Mouse (Mus musculus): ENCODE data around the gene Zglp1. TPM values are rescaled to one million over a fixed set of nuclear protein-coding genes. Genes with fewer than 3 reads are reported as not detected.

Gene Zglp1
- total RNA-seq (2021) = not detected
- long read RNA-seq, experiment 1 = 0 reads
- long read RNA-seq, experiment 2 = 0 reads

DNA sequence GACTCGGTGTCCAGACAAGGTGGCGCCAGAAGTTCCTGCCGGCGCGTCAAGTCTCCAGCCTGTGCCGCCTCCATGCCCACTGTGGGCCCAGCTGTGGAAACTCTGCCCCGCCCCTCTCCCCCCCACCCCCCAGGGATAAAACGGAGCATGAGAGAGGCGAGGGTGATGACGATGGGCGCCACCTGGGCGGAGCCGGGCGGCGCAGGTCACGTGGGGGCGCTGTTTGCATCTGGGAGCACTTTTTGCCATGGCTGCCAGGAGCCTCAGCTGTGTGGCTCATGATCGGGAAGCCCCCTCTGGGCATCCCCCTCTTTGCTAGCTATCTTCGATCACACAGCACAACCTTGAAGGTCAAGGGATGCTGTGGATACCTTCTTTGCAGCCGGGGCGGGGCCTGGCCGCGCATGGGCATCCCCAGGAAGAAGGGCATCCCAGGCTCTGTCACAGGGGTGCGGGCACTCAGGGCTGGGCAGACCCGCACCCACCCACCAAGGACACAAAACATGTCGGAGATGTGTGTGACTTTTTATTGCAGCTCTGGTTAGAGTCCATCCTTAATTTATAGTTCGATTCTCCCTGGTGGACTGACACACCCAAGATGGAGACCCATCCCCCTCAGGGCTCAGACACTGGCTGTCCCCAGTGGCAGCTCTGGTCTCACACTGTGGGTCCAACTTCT, at the start of gene Zglp1:
Gene Zglp1, minus strand, starts transcription at position 88 of the 679 bp plus-strand sequence.
- DNase-seq = no peak

DNA sequence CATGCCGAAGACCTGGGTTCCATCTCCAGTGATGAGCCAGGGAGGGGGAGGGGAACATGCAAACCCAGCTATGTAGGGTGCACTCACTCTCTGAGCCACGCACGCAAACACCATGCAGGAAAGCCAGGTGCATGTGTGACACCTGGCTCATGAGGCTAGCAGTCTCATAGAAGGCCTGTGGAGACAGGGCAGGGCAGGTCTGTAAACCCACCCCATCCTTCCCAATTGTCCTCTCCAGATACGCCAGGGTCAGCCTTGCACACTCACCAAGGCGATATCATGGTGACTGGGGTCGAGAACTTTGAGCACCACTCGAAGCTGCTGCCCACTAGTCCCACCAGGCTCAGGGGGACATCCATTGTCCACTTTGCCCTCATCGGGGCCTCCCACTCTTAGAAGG, 48.2 kb upstream of the Zglp1 start:
- DNase-seq = no peak

DNA sequence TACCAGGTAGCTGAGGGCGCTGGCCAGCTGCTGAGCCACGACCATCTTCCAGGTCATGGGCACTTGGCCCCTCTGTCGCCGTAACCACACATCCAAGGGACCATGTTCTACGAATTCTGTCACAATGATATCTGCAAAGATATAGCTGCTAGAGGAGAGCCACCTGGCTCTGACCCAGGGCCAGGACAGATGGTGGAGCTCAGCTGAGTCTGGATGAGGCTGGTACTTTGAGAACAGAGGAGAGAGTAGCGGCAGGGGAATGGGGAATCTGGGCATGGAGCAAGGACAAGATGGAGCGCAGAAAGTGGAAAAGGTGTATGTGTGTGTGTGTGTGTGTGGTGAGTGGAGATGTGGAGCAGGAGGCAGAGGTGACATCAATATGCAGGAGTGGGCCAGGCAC, 47.3 kb upstream of the Zglp1 start:
- no peak for DNase-seq

DNA sequence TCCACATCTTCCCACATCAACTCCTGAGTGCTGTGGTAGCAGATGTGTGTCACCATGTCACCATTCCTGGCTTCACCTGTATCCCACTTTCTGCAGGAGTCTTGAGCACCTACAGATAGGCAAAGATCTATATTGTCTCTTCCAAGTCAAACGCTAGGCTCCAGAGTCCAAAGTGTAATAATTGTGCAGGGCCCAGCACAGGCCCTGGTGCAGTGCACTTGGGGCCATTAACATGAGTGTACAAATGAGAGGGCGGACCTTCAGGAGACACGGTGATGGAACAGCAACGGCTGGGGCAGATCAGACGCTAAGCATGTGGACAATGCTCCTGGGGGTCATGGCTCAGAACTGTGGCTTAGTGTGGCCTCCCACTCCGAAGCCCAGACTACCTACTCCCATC, 46.9 kb upstream of the Zglp1 start:
- DNase-seq = no peak

DNA sequence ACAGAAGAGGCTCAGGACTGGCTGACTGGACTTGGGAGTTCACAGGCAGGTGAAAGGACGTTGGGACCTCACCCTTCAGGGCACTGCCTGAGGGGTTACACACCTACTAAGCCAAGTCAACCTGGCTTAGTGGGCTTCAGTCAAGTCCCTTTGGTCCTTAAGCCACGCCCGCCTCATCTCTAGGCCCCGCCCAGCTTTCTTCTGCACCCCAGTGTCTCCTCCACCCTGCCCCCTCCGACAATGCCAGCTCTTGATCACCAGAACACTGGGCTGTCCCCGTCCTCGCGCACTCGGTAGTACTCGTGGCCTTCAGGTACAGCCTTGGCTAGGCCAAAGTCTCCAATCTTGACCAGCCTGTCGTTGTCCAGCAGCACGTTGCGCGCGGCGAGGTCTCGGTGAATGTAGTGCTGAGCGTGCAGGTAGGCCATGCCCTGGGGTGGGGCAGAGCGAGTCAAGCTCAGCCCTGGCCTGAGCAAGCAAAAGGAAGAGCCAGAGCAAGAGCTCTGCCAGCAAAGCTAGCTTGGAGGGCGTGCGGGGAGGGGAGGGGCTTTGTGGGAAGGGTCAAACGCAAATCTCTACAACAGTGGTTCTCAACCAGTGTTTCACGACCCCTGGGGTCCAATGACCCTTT, 40.8 kb upstream of the Zglp1 start:
- no peak for DNase-seq

DNA sequence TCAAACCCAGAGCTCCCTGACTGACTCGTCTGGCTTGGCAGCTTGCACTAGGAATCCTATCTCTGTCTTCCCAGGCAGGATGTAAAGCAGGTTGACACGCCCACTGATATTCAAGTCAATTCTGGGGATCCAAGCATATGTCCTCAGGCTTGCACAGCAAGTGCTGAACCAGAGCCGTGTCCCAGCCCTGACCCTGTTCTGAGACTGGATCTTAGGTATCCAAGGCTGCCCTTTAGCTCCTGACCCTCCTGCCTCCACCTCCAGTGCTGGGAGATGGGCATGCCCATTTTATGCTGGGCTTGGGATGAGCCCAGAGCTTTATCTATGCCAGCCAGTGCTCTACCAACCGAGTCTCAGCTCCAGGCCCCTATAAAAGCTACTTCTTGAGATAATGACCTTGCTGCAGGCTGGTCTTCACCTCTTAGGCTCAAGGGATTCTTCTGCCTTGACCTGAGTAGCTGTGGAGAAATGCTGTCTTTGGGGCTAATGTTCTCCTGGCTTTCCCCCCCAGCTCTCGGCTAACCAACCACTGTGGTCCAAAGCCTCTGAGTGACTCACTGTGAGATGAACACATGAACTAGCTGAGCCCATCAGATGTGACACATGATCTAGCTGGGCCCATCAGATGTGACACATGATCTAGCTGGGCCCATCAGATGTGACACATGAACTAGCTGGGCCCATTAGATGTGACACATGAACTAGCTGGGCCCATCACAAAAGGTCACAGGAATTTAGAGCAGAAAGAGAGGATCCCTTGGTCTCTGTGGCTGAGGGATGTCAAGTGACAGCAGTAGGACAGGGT, 39.1 kb upstream of the Zglp1 start:
- DNase-seq = no peak

DNA sequence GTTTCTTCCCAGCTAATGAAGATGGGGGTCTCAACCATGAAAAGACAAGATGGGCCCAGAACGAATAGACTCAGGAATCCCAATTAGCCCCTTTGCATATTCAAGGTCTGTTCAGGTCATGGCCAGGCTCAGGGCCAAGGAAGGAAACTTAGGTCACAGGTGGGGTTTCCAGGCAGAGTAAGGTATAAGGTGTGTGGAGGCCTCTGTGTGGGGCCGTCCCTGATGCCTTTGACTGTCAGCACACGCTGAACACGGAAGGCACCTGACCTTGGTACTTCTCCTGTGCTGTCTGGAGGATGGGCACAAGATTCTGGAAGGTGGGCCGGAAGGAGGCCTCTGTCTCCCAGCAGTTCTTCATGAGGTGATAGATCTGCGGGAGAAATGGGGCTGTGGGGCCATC, 37.9 kb upstream of the Zglp1 start:
- no peak for DNase-seq

DNA sequence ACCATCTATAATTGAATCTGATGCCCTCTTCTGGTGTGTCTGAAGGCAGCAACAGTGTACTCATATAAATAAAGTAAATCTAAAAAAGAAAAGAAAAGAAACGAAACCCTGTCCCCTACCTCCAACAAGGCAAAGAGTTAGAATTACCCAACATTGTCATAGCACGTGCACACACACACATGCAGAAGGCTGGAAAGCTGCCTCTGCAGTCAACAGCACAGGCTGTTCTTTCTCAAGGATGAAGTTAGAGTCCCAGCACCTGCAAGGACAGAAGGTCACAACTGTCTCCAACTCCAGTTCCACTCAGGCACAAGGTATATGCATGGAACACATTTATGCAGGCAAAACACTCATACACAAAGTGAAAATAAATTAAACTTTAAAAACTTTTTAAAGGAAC, 35.2 kb upstream of the Zglp1 start:
- peak in 1 of 2 experiments; percentile 56 for DNase-seq

DNA sequence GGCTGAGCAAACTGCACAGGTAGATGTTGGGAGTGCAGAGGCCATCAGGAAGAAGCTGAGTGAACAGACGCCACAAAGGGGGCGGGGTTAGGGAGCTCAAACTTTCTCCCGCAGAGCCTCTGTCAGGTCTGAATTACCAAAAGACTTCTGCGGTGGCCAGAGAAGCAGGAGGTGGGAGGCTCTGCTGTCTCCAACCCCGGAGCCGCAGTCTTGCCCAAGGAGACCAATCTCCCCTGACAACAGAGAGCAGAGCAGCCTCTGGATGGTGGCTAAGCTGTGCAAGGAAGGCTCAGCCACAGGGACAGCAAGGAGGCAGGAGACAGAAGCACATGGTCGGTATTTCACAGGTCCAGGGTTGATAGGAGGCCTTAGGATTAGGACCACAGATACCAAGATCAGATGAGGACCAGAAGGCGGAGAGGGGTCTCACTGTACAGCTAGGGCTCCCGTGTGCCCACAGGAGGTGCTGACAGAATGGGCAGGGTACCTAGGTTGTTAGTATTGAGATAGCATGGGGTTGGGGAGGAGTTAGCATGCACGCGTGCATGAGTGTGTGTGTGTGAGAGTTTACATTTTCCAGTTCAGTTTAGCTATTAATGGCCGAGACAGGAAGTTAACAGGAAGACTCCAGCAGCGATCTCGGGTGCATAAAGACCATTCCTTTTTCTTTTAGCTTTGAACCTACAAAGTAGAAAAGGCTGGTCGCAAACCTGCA, 33.7 kb upstream of the Zglp1 start:
- no peak for DNase-seq

DNA sequence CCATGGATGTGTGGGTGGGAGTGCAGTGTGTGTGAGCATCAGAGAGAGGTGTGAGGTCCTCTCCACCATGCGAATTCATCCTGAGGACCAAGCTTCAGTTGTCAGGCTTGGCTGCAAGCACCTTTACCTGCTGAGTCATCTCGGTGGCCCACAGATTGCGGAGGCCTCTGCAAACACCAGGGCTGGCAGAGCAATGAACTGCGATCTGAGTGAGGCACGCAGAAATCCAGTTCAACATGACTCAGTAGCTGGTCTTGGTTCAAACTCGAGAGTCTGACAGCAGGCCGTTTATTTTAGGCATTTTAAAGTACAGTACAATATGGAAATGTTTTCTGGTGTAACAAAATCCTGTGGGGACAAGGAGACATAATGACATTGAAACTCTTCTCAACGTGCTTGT, 30.9 kb upstream of the Zglp1 start:
- peak; percentile 42 to 54 for DNase-seq

DNA sequence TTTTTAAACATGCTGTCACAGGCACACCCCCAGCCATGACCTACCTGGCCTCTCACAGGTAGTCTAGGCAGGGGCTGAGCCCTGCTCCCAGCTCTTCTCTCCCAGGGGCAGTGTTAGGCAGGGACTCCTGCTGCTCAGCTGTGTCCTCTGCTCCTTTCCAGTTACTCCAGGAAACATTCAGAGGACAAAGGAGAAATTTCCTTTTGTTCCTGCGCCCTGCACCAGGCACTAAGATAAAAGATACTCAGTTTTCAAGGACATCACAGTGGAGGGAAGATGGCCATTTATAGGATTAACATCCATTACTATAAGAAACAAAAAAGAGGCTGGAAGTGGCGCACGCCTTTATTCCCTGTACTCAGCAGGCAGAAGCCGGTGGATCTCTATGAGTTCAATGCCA, 29.1 kb upstream of the Zglp1 start:
- DNase-seq = no peak

DNA sequence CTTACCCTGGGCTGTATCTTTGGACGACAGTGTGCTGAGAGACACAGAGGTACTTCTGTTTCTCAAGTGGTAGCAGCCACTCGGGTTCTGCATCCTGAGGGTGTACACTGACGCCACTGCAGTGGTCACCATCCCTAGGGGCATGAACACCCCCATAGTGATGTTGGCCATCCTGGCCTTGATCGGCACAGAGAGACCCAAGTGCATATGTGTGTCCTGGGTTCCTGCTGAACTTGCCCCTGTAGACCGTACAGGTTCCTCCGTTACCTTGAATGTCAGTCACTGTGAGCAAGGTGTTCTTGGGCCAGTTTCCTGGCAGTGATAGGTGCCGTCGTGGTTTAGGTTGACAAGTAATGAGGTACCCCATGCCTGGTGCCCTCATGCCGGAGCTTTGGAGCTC, 26.5 kb upstream of the Zglp1 start:
- DNase-seq = no peak

DNA sequence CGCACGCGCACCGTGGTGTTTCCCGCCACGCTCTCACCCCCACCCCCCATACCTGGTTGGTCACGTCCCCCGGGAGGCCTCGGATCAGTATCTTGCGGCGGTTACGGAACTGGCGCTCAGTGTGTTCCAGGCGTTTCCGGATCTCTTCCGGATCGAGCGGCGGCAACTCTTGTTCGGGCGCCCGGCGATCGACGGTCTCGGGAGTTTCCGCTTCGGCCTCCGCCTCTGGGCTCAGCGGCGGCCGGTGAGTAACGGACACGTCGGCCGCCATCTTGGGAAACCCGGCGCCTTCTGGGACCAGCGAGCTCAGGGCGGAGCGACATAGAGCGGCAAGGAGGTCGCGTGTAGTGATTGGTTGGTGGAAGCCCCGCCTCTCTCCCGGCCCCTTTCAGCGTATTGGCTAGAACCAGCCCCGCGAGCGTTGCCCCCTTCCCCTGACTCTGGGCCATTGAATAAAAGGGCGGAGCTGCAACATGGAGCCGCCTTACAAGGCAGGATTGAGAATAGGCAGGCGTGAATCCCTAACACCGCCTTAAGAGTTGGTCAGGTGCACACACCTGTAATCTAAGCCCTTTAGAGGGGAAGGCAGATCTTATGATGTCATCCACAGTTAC, 24.9 kb upstream of the Zglp1 start, which contains the start of the genes Gm38431 and Raver1:
Gene Gm38431, minus strand, starts transcription at position 291 of the 614 bp plus-strand sequence.
Gene Raver1, minus strand, starts transcription at position 302 of the 614 bp plus-strand sequence.
- DNase-seq = peak; percentile 98 to 99

DNA sequence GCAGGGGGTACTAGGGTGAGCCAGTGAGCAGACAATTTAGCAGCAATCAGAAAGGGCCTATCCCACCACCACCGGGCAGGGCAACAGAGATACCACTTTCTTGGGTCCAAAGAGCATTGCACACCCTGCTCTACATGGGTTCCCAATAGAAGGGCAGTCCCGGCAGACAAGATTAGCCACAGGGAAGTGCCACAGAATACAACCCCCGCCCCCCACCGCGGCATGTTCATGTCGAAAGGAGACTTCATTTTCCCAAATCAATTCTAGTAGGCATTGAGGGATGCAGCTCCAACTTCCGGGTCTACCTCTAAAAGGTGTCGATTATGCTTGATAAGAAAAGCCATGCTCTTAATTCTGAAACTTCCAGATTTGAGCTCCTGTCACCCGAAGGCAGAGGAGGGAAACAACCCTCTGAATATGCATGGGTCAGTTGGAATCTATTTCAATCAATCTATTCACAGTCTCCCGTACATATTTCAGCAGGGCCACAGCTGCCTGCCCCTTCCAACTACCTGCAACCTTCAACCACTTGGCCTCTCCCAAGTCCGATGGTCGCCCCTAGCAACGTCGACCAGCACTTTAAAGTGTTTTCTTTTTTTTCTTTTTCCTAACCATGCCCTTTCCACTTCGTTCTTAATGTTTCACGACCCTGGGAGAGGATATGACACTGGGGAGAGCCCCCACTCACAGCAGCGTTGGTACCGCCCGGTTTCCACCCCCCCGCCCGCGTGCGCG, 24.2 kb upstream of the Zglp1 start:
- DNase-seq = no peak

DNA sequence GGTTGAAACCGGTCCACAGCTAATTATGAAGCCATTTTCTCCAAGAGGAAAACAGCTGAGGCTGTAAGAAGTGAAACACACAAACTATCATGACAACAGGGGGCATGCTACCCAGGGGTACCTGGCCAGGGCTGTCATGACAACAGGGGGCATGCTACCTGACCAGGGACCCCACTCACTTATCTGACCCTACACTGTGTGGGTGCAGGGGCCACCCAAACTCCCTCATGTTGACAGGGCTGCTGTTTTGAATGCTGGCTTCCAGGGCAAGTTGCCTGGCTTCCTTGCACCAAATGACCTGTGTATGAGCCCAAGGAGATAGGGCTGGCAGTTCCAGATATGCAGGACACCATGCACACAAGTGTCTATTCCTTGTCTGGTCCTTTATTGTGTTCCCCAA, 23.6 kb upstream of the Zglp1 start:
- no peak for DNase-seq

DNA sequence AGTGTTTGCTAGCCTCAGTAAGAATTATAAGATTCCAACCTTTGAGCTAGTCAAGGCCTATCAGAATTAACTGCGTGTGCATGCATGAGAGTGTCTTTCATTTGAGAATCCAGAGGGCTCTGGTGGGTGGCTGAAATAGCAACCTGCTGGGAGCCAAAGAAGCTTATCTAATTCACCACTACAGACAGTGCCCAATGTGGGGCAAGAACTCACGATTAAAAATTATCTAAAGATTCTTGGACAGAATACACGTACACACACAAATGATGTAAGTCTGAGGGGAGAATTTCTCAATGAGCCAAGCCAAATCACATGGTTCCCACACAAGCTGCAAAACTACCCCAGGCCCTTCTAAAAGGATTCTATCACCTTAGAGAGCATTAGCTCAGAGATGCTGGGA, 16.4 kb upstream of the Zglp1 start:
- DNase-seq = no peak

DNA sequence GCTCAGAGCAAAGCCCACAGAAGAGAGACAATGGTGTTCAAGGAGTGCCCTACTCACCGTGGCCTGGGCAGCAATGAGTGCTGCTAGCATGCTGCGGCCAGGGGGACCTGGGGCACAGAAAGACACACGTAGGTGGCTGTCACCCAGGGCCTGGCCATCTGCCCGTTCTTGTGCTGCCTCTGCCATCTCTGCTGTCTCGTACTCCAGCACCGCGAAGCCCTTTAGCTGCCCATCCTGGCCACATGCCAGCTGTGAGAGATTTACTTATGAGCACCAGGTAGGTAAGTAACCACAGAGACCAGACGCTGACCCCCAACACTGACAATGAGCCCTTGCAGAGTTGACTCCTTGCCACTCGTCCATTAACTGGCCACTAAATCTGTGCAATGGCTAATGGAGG, 14.2 kb upstream of the Zglp1 start:
- no peak for DNase-seq

DNA sequence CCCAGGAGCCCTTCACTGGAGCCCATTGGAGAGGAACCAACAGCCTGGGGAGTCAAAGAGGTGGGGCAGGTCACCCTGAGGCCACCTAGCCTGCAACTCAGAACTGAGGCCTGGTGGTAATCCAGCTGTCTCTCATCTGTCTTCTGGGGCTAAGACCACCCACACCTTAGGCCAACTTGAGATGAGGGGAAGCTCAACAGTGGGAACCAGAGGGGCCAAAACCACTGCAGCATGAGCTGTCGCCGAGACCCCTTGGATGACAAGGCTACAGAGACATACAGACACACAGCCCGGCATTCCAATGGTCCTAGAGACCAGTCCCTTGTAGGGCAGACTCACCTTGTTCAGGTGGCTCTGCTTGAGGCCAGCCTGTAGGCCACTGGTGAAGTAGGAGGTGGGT, 8.7 kb upstream of the Zglp1 start:
- no peak for DNase-seq

DNA sequence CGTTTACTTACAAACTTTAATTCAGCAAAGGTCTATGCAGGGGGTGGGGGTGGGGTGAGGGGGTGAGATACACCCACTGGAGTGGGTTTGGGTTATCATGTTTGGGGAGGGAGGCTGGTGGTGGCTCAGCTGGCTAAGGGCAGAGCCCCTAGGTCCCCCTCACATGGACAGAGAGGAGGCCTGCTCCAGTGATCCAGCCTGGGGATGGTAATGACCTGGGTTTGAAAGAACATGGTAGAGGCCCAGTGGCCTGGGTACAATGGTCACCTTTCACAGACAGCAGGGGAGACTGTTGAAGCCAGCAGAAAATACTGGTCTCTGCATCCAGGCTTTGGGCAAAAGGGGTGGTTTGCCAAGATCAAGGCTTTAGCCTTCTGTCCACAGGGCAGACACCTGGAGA, 7.3 kb upstream of the Zglp1 start:
- no peak for DNase-seq

DNA sequence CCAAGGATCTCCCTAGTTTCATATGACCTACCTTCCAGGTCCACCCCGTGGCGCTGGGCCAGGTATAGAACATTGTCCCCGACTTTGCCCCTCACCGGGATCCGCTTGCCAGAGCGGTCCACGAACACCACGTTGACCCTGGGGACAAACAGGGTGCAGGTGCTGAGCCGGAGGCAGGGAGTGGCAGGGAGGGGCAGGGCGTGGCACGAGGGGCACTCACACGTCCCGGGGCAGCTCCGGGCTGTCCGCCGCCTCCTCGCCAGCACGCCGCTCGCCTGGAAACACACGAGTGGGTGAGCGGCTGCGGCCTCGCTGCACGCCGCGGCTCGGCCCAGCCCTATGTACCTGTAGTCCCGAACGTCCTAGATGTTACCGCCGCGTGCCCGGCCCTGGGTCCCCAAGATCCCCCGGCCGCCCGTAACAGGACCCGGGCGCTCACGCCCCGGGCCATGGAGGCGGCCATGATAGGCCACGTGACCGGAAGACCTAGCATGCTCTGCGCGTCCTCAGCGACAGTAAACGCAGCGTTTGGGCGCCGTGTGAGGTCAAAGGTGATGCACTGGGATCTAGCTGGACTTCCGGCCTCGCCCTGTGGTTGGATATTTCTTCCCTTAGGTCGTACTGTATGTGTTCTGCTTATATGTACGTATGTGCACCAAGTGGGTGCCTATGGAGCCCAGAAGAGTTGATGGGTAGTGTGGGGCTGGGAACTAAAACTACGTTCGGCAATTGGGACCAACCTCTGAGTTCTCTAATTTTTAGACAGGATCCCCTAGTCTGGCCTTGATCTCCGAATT, 6.3 kb upstream of the Zglp1 start, which contains the start of the genes Gm49373 and Fdx1l:
Gene Gm49373, minus strand, starts transcription at position 53 of the 797 bp plus-strand sequence.
Gene Fdx1l, minus strand, starts transcription at position 571 of the 797 bp plus-strand sequence.
- peak; percentile 93 to 94 for DNase-seq

Data from adrenal gland, postnatal 36 days (tissue).